Mouse (Mus musculus) liver, postnatal 0 days (tissue): ENCODE data around the gene Wdr91. TPM values are rescaled to one million over a fixed set of nuclear protein-coding genes. Genes with fewer than 3 reads are reported as not detected.

Experiments used
- ATAC-seq: fragments of 200-750 bp; cut with Nextera tagmentation; 2 replicates; pipeline ENCODE4 v1.8.0; 2017; ENCODE audit warnings: mild to moderate bottlenecking, moderate library complexity
- DNase-seq: peaks from one replicate; pipeline ENCODE4 v3.0.0-alpha.2; 2016
- H3K27ac ChIP-seq: fragments of 300-500 bp; sonication (generic); 2 replicates; pipeline ENCODE4 v1.5.1; 2014; ENCODE audit warnings: antibody characterized with exemption, moderate library complexity, mild to moderate bottlenecking, low read depth
- H3K27me3 ChIP-seq: fragments of 300-500 bp; sonication (generic); 2 replicates; pipeline ENCODE4 v1.6.1; 2014; ENCODE audit warnings: low read length, control low read depth, mixed read lengths; ENCODE audit not compliant: insufficient read depth
- H3K36me3 ChIP-seq: fragments of 300-500 bp; sonication (generic); replicated peaks from 2 replicates; pipeline ENCODE4 v1.6.1; 2014; ENCODE audit warnings: mild to moderate bottlenecking, control low read depth, low read length, moderate library complexity, mixed read lengths; ENCODE audit not compliant: insufficient read depth
- H3K4me1 ChIP-seq: fragments of 300-500 bp; sonication (generic); 2 replicates; pipeline ENCODE4 v1.6.1; 2014; ENCODE audit warnings: antibody characterized with exemption, mild to moderate bottlenecking, control low read depth; ENCODE audit not compliant: insufficient read depth
- H3K4me2 ChIP-seq: fragments of 300-500 bp; sonication (generic); 2 replicates; pipeline ENCODE4 v1.6.1; 2014; ENCODE audit warnings: low read depth, mild to moderate bottlenecking, low read length, moderate library complexity, mixed read lengths
- H3K4me3 ChIP-seq: fragments of 300-500 bp; sonication (generic); 2 replicates; pipeline ENCODE4 v1.5.1; 2014; ENCODE audit warnings: low read depth, low read length
- H3K9ac ChIP-seq: fragments of 300-500 bp; sonication (generic); replicated peaks from 2 replicates; pipeline ENCODE4 v1.6.1; 2014; ENCODE audit warnings: mild to moderate bottlenecking, moderate library complexity
- H3K9me3 ChIP-seq: fragments of 300-500 bp; sonication (generic); 2 replicates; pipeline ENCODE4 v1.6.1; 2016; ENCODE audit warnings: mild to moderate bottlenecking, control low read depth, low read length, mixed read lengths
- CTCF ChIP-seq: sonication (generic); IDR thresholded peaks from 2 replicates; pipeline ENCODE4 v1.5.1; 2016; ENCODE audit warnings: antibody characterized with exemption, low read depth
- EP300 ChIP-seq: IDR thresholded peaks from 2 replicates; pipeline ENCODE4 v1.6.1; 2016; ENCODE audit warnings: antibody characterized with exemption, low read depth, mild to moderate bottlenecking
- WGBS: fragments of 180-500 bp; shearing (Covaris S2); extraction: QIAGEN DNeasy Blood & Tissue Kit; methylation state at CpG from one replicate; pipeline ENCODE4 v1.1.7; 2014; ENCODE audit not compliant: insufficient replicate concordance; 5-methylcytosine and 5-hydroxymethylcytosine counted together
- polyA plus RNA-seq: library from polyadenylated mRNA; unstranded; fragments of >200 nt; fragmentation: Nextera tagmentation; extraction: Ambion mirVana; gene quantifications from 2 replicates; pipeline ENCODE4 v1.2.1, GENCODE M21; 2015

Wdr91 gene
- polyA plus RNA-seq, 1 experiment from 2014 or later: 5.7 TPM

DNA sequence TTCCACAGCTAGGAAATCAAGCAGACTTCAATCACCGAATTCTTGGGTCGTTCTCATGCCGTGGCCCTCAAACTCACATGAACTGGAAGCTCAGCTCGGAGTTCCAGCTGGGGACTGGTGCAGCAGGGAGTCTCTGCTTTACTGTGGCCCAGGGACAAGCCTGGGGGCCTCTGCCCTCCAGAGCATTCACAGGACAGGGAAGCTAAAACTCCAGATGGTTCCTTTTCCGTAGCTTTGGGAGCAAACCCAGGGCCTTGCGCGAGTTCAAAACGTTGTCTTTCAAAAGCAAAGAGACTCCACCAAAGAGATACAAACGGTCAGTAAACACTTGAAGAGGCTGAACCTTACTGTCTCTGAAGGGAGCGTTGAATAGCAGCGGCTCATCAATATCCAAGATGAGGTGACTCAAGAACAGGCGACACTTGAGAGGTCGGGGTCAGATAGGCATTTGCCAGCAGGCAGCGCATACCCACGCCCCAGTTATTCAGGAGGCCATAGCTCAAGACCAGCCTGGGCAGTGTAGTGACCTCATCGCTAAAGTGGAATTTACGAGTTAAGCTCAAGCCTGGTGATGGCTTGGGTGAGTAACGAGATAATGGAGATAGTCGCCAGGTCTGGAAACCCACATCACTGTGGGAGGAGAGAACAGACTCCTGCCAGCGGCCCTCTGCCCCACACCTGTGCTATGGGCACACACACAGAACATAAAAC, 42.0 kb downstream of the Wdr91 start:
- 60% methylated on average over 20 of the region's 20 CpGs for whole genome bisulfite sequencing
- DNase-seq: no peak
- no peaks in the 10 kb centered on the region for H3K27me3 ChIP-seq
- H3K27ac ChIP-seq: peak overlapping the region; percentile 86
- ATAC-seq: no peak
- H3K4me2 ChIP-seq: peak overlapping the region; percentile 1; the same call in 1 of the 2 replicates
- H3K4me3 ChIP-seq: no peak overlapping the region
- no peak overlapping the region for H3K9ac ChIP-seq
- H3K4me1 ChIP-seq: peaks cover 56% of the 10 kb centered on the region
- H3K9me3 ChIP-seq: no peaks in the 10 kb centered on the region
- peaks cover 7% of the 10 kb centered on the region; the same call in 1 of the 2 replicates for H3K36me3 ChIP-seq
- TF ChIP-seq CTCF (no peak), EP300 (no peak)

DNA sequence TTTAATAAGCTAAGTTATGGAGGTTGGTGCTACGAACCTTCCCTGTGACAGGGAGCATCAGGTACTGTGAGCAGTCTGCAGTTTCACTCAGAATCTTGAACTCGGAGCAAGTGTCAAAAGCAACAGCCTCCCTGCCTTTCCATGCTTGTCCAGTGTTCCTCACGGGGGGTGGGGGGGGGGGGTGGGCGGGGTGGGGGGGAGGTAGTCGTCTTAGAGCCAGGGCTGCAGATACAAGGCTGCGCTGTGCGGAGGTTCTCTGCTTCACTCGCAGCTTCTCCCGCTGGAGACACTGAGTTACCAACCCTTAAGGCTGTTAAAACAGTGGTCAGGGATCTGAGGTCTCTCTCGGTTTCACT, 42.7 kb downstream of the Wdr91 start:
- peak overlapping the region; percentile 1; the same call in 1 of the 2 replicates for H3K4me2 ChIP-seq
- no peak overlapping the region for H3K9ac ChIP-seq

DNA sequence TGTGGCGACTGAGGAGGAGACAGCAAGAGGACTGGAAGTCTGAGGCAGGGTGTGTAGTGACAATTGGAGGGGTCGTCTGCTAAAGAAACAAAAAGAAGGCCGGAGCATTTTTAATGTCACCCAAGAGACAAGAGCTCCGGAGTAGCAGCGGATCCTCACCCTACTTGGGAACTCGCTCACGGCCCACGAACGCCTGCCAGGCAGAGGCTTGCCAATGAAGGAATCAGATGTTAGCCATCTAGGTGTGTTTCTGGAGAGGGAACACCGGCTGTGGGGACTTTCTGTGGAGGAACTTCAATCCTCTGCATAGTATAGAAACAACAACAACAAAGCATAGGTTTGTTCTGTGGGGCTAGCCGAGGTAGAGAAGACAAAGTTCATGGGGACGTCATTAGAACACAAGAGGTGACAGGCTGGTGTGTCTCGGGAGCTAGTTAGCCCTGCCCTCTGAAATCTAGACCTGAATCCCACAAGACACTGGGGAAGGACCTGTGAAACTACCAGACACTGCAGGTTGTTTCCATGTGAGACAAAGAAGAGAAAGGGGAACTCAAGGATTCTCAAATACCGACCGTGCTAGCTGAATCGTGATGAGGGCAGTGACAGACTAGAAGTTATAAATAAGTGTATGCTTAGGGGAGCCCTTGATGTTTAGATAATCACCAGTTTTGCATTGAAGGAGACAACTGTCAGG, 43.2 kb downstream of the Wdr91 start:
- no peak for TF ChIP-seq CTCF
- TF ChIP-seq EP300: no peak
- Histone ChIP-seq H3K4me3 (no peak overlapping the region), H3K27me3 (no peaks in the 10 kb centered on the region), H3K9ac (no peak overlapping the region), H3K36me3 (peaks cover 7% of the 10 kb centered on the region; the same call in 1 of the 2 replicates), H3K4me2 (0 out of 2 replicates have a peak overlapping the region, but pooled peaks have one; percentile 1), H3K4me1 (peaks cover 58% of the 10 kb centered on the region), H3K27ac (peak overlapping the region; percentile 73; the same call in 1 of the 2 replicates), H3K9me3 (no peaks in the 10 kb centered on the region)
- no peak for ATAC-seq
- 65% methylated on average over 16 of the region's 16 CpGs for WGBS
- no peak for DNase-seq

More for the DNA sequence above, 42.7 kb downstream of the Wdr91 start:
- Histone ChIP-seq H3K4me1 (peaks cover 56% of the 10 kb centered on the region), H3K9me3 (no peaks in the 10 kb centered on the region), H3K4me3 (no peak overlapping the region), H3K27ac (peak overlapping the region; percentile 86), H3K36me3 (peaks cover 7% of the 10 kb centered on the region; the same call in 1 of the 2 replicates), H3K27me3 (no peaks in the 10 kb centered on the region)
- DNase-seq (no peak), ATAC-seq (no peak)
- WGBS: 64% methylated on average over 8 of the region's 10 CpGs
- TF ChIP-seq EP300 (no peak), CTCF (no peak)

DNA sequence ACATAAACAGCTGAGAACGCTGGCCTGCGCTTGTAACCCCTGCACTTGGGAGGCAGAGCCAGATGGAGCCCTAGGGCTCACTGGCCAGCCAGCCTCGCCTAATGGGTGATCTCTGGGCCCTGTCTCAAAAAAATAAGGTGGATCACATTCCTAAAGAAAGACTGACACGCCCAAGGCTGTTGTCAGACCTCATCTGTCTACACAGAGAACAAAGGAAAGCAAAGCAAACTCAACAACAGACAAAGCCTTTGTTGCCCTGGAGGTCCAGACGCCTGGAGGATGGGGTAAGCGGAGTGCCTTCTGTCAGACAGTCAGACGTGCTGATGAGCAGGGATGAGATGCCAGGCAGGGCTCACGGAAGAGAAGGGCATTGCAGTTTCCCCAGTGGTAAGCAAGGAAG, 43.9 kb downstream of the Wdr91 start:
- H3K9ac ChIP-seq: no peak overlapping the region
- DNase-seq (no peak), ATAC-seq (no peak)
- no peak overlapping the region for H3K4me3 ChIP-seq
- H3K4me2 ChIP-seq: no peak overlapping the region
- 82% methylated on average over 8 of the region's 8 CpGs for WGBS
- TF ChIP-seq CTCF: no peak
- no peak for TF ChIP-seq EP300
- peak overlapping the region; percentile 73; the same call in 1 of the 2 replicates for H3K27ac ChIP-seq
- H3K27me3 ChIP-seq: no peaks in the 10 kb centered on the region
- H3K9me3 ChIP-seq: no peaks in the 10 kb centered on the region
- H3K4me1 ChIP-seq: peaks cover 61% of the 10 kb centered on the region
- H3K36me3 ChIP-seq: peaks cover 7% of the 10 kb centered on the region; the same call in 1 of the 2 replicates

DNA sequence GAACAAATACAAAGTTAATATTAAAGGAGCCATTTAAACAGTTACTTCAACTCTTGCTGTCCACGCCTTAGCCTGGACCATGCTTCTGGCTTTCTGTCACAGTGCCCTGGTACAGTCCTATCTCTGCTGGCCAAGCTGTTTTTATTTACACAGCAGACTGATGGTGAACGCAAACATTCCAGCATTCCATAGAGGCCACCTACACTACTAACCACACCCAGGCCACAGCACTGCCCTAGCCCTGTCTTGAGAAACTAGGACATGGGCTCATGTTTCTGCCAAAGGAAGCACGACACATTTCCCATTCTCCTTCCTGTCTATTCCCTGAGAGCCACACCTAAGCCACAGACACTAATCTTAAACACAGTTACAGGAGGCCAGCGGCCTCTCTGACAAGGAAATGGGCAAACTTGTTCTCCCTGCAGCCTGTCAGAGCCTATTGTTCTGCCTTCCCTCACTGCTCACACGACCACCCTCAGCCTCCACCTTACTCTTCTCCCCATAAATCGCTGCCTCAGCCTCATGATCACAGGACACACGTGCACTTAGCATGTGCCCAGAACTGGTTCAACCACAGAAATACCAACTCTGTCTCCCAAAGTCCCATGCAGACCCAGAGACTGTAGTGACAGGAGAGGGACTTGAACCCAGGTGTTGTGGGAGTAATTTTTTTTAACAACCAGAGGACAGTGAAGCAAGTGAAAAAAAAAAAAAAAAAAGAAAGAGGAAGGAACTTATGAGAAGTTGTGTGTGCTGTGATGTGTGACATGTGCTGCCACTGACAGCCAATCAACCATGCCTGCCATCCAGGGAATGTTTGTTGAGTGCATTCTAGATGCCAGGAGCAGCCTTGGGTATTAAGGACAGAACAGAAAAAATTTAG, 44.7 kb downstream of the Wdr91 start:
- Histone ChIP-seq H3K36me3 (peaks cover 7% of the 10 kb centered on the region; the same call in 1 of the 2 replicates), H3K27me3 (no peaks in the 10 kb centered on the region), H3K4me1 (peaks cover 61% of the 10 kb centered on the region), H3K4me3 (no peak overlapping the region), H3K27ac (peak overlapping the region; percentile 73), H3K9ac (0 out of 2 replicates have a peak overlapping the region, but pooled peaks have one; percentile 11), H3K4me2 (peak overlapping the region; percentile 45), H3K9me3 (no peaks in the 10 kb centered on the region)
- no peak for TF ChIP-seq CTCF
- no peak; the same call in 1 of the 2 replicates for TF ChIP-seq EP300
- peak; percentile 57 for ATAC-seq
- DNase-seq: peak; percentile 24
- WGBS: 21% methylated on average over 7 of the region's 7 CpGs
